Mouse (Mus musculus): Measurements from ENCODE around the gene Ppp2r3a.

Ppp2r3a gene

DNA sequence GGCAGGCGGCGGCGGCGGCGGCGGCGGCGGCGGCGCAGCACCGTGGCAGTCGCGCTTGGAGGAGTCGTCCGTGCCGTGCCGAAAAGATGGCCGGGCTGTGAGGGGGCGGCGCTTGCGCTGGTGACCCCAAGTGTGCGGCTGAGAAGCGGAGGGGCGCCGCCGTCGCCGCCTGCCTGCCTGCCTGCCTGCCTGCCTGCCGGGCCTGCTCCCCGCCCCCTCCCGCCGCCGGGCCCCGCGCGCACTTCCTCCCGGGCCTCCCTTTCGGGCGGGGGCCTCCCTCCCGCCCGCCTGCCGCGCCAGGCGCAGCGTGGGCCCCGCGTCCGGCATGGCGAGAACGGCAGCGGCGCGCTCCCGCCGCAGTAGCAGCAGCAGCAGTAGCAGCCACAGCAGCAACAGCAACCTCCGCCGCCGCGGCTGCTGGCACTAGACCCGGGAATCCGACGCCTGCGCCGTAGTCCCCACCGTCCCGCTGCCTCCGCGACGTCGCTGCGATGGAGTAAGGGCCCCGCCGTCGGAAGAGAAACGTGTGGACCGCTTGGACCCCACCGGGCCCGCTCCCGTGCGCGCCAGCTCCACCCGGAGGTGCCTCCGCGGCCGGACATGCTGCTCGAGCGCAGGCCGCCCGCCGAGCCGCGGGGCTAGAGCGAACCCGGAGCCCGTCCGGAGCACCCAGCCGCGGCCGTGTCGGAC, 177.1 kb downstream of the Ppp2r3a start:
- DNase-seq (ENCODE audit: low read depth) = peak; percentile 88

DNA sequence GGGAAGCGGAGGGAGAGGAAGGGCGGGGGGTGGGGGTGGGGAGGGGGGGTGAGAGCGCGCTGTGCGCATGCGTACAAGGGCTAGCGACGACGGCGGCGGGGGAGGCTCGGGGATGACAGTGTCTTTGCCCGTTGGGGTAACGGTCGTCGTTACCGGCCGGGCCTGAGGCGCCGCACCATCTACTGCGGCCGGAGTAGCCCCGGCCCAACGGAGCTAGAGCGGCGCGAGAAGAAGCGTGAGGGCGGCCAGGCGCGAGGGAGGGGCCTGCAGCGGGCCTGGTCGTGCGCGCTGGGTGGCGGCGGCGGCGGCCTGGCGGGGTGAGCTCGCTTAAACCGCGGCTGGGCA, 177.6 kb downstream of the Ppp2r3a start, which contains the start of gene Msl2:
Msl2 (plus strand) TSS at position 115 of the 345 bp plus-strand sequence.
- DNase-seq (ENCODE audit: low read depth) = no peak

DNA sequence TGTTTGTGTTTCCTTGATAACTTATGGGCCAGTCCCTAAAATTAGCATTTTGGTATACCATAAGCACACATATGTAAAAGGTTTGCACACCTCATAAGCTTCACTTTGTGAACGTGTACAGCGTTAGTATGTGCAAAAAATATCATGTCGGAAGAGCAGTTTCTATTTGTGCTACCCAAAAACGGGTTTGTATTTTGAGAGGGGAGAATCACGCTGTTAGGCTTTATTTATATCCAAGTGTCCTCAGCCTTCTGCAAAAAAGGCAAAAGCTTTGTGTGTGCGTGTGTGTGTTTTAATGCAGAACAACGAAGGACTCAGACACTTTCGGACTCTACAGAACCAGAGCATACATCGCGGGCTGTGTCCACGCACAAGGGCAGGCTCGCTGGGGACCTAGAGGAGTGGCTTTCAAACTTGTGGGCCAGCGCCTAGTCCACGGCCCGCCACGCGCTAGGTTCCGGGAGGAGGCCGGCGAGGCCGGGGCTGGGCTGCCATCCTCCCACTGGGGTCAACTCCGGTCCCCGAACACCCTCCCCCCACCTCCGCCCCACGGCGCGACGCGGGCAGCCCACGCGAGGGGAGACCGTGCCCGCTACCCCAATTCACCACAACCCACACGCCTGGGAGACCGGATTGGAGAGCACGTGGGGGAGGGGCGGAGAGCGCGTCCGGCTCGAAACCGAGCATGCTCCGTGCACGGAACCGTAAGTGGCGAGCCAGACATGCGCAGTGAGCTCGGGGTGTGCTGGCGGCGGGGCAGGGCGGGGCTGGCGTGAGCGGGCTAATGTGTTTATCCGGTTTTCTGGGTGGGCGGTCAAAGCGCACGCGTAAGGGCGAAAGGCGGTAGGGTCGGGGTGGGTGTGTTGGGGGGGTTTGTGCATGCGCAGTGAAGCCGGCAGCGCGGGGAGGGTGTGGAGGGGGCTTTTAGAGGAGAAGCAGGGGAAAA, 178.3 kb downstream of the Ppp2r3a start:
- peak; percentile 99 for DNase-seq (ENCODE audit: low read depth)

DNA sequence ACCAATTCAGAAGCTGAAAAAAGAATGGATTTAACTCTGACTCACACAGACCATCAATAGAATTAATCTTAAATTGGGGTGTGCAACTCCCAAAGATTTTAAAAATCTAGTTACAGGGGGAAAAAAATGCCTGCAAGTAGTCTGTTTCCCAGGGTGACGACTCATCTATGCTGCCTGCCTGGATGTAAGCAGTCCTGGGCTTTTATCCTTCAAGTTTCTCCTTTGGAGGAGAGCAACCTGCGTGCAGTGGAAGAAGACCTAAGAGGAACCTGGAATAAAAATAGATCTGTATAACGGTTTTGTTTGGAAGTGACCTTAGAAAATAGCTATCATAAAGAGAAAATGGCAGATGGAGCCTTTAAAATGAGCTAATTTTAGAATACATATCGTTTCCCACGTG, 179.1 kb downstream of the Ppp2r3a start:
- DNase-seq (ENCODE audit: low read depth) = no peak

DNA sequence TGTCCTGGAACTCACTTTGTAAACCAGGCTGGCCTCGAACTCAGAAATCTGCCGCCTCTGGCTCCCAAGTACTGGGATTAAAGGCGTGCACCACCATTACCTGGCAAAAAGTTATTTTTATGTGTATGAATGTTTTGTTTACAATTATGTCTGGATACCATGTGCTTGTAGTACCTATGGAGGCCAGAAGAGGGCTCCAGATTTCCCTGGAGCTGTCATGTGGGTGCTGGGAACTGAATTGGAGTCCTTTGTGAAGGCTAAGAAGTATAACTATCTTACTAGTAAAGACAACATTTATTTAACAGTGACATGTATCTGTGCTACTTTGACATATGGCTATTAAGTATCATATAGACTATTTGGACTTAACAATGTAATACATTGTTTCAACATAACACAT, 181.8 kb downstream of the Ppp2r3a start:
- DNase-seq (ENCODE audit: low read depth) = peak; percentile 57

DNA sequence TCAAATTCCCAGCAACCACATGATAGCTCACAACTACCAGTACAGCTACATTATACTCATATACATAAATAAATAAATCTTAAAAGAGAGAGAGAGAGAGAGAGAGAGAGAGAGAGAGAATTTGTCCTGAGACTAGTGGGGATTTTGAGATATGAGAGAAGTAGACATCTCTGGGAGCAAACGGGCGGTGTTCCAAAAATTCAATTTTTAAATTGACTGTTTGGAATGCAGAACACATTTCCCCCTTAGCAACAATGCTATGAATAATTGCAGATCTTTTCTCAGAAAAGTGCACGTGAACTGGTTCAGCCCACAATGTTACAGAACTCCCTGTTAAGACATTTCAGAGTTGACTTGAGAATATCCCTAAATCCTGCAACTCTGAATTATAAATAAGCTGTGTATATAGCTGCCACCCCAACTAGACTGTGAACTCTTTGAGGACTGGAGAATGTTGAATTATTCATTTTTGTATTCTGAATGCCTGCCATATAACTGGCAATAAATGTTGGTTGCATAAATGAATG, 186.5 kb downstream of the Ppp2r3a start:
- DNase-seq (ENCODE audit: low read depth) = no peak

DNA sequence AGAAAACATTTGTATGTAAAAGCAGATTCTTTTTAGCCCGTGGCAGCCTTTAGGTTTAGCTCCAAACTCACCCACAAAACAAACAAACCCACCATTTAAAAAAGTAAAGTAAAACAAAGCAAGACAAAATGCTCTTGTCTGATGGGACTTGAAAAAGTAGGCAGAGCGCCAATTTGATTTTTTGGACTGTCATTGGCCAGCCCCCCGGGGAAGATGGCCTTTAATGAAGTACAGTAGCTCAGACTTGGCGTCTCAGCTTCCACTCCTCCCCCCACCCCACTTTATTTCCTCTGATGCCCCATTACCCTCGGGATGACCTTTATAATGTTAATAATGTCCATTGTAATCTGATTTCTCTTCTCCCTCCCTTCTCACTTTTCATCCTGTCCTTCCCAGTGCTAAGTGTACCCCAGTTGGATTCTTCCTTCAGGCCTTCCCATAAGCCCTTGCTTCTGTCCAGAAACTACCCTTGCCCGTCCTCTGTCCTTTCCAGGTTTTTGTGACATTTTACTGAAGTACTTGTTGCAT, 189.3 kb downstream of the Ppp2r3a start:
- no peak for DNase-seq (ENCODE audit: low read depth)

DNA sequence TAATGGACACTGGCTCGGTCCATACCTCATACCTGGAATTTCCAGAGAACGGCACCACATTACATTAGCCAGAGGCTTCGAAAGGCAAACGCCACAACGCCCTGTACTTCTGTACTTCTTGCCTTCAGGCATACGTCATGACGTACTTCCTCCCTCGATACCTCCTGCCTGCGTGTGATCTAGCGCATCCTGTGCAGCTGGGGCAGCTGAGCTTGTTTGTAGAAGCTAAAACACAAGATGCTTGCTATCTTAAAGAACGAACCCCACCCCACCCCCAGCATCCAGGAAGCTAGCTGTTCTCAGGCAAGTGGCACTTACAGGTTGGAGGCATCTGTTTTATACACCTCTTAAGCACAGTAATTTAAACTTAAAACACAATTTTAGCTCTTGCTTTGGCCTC, 190.6 kb downstream of the Ppp2r3a start:
- peak; percentile 89 for DNase-seq (ENCODE audit: low read depth)

DNA sequence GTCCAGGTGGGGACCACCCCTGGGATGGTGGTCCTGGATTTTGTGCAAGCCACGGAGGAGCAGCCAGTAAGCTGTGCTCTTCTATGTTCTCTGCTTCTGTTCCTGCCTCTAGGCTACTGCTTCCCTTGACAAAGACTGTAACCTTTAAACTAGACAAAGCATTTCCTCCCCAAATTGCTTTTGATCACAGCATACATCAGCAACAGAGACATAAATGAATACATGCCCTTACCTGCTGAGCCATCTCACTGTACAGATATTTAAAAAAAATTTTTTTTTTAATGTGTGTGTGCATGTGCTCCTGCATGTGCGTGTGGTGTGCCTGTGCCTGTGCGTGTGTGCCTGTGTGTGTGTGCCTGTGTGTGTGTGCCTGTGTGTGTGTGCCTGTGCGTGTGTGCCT, 194.4 kb downstream of the Ppp2r3a start:
- no peak for DNase-seq (ENCODE audit: low read depth)
